Mouse (Mus musculus): ENCODE measurements around the gene Olig2.
"Not testable (repeated sequence)": the region's sequence is repeated elsewhere in the genome, so short reads cannot be mapped to it uniquely, and the experiment has no call there.

The Olig2 gene

DNA sequence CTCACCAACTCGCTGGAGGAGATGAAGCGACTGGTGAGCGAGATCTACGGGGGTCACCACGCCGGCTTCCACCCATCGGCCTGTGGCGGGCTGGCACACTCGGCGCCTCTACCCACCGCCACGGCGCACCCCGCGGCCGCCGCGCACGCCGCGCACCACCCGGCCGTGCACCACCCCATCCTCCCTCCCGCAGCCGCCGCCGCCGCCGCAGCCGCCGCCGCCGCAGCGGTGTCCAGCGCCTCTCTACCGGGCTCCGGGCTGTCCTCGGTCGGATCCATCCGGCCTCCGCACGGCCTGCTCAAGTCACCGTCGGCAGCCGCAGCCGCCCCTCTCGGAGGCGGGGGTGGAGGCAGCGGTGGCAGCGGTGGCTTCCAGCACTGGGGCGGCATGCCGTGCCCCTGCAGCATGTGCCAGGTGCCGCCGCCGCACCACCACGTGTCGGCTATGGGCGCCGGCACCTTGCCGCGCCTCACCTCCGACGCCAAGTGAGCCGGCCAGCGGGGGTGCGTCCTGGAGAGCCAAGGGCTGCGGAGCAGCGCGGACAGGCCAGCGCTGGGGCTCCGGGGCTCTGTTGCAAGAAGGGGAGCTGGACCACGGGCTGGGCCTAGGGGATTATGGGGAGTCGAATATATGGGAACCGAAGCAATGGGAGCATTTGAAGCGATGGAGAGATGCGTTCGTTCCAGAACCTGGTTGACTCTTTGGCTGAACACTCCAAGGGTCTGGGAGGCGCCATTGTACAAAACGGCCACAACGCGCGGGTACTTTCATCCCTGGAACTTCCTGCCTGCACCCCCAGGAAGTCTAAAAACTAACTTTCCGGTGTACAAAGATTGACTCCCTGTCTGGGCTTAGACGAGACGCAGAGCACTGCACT is 1.9 kb downstream of the Olig2 start:
- DNase-seq (ENCODE audit: low spot score), result no peak

- DNase-seq (ENCODE audit: low spot score), result no peak
Observed at GRCm38 (mm10) chr16:91227760-91228043, 2.4 kb downstream of the Olig2 start.

GRCm38 (mm10) chr16:91228238-91229071 is 3.2 kb downstream of the Olig2 start:
- DNase-seq (ENCODE audit: low spot score), result no peak

DNA sequence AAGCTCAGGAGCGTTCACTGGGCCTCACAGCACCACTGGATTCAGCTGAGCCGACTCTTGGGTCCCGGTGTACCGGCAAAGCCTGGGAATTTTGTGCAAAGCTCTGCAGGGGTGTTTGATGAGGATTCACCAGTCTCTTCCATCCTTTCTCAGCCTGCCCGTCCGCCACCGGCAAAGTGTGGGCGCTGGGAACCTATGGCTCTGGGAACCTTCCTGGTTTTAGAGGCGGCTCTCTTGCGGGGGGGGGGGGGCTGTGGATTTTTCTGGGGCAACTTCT is 3.8 kb downstream of the Olig2 start:
- DNase-seq (ENCODE audit: low spot score), result no peak

- DNase-seq (ENCODE audit: low spot score), result no peak
Observed at GRCm38 (mm10) chr16:91229643-91230042, 4.4 kb downstream of the Olig2 start.

GRCm38 (mm10) chr16:91231781-91232469 is 6.7 kb downstream of the Olig2 start:
- no peak for DNase-seq (ENCODE audit: low spot score)

- no peak for DNase-seq (ENCODE audit: low spot score)
Observed at GRCm38 (mm10) chr16:91232470-91233240, 7.4 kb downstream of the Olig2 start.

- DNase-seq (ENCODE audit: low spot score), result no peak
Observed at GRCm38 (mm10) chr16:91233241-91233944, 8.1 kb downstream of the Olig2 start.

- DNase-seq (ENCODE audit: low spot score), result no peak
Observed at GRCm38 (mm10) chr16:91239024-91239423, 13.8 kb downstream of the Olig2 start.

DNA sequence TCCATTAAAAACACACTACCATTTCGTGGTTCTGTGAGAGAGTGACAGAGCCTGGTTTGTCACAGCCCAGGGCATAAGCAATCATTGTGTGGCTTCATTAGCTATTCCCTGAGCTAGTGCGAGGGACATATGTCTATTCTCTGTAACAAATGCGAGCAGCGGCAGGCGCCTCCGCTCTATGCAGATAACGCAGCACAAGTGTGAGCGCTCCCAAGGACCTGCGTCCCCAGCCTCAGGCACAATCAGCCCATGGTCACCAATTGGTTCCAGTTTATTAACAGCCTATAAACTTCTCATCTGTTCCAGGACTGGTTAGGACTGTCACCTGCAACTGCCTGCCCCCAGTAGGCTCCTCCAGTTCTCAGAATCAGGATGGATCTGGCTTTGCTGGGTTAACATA is 21.0 kb downstream of the Olig2 start:
- no peak for DNase-seq (ENCODE audit: low spot score)

DNA sequence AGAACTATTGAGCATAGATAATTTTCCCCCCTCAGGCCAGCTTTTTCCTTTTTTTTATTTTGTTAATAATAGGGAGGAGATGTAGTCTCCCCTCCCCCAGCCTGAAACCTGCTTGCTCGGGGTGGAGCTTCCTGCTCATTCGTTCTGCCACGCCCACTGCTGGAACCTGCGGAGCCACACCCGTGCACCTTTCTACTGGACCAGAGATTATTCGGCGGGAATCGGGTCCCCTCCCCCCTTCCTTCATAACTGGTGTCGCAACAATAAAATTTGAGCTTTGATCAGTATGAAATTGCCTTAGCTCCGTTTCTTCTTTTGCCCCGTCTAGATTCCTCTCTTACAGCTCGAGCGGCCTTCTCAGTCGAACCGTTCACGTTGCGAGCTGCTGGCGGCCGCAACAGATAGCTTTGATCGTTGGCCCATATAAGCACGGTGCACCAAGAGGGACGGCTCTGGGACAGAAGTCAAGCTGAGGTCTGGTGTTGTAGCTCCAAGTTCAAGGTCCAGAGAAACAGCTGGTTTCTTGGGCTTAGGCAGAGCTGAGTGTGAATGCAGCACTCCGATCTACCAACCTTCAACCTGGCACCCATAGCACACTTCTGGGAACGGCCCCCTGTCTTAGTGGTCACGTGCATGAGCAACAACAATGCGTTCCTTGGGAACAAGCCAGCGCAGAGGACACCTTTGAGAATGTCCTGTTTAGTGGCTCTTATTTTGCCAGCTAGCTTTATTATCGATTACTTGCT is 30.3 kb downstream of the Olig2 start:
- not testable (repeated sequence) for DNase-seq (ENCODE audit: low spot score)

DNA sequence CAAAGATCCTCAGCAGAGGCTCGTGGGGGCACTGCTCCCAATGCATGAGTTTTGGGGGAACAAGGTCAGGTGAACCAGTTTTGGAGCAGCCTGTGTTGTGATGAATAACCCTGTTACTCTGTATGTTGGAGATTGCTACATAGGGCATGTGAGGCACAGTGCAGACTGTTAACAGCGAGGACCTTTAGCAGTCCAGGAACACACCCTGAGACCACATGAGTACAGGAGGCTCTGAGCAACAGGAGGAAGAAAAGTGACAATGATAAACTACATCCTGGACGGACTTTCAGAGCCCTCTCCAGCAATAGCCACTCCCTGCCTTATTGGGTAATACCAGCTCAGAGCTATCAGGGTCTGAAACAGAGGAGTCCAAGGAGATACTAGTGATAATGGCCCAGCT is 33.7 kb downstream of the Olig2 start:
- DNase-seq (ENCODE audit: low spot score), result no peak

- DNase-seq (ENCODE audit: low spot score), result no peak
Observed at GRCm38 (mm10) chr16:91260861-91261260, 35.6 kb downstream of the Olig2 start.

- no peak for DNase-seq (ENCODE audit: low spot score)
Observed at GRCm38 (mm10) chr16:91262467-91263220, 37.4 kb downstream of the Olig2 start.

- DNase-seq (ENCODE audit: low spot score), result no peak
Observed at GRCm38 (mm10) chr16:91265972-91266371, 40.7 kb downstream of the Olig2 start.

- no peak for DNase-seq (ENCODE audit: low spot score)
Observed at GRCm38 (mm10) chr16:91268724-91269452, 43.6 kb downstream of the Olig2 start.

DNA sequence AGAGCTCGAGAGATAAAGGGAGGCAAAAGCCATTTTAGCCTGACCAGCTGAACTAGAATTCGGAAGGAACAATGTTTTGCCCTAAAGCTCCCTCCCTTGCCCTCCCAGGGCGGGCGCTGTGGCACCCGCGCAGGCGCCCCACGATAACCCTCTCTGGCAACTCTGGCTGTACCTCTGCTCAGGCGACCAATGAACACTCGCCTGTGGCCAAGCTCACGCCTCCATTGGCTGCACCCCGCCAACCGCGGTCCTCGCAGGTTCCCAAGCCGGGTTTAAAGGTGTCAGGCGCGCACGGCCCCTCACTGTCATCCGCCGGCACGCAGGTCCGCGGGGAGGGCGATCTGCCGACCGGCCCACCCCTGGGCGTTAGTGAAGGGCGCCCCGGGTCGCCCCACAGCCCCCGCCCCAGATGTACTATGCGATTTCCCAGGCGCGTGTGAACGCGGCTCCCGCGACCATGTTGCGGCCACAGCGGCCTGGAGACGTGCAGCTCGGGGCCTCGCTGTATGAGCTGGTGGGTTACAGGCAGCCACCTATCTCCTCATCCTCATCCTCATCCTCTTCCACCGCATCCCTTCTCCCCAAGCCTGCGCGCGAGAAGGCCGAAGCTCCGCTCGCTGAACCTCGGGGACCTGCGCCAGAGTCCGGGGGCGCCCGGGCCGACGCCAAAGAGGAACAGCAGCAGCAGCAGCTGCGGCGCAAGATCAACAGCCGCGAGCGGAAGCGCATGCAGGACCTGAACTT is 44.4 kb downstream of the Olig2 start, which contains the start of gene Olig1:
Gene Olig1, plus strand, starts transcription at position 305 of the 744 bp plus-strand sequence.
- peak; percentile 79 for DNase-seq (ENCODE audit: low spot score)

- DNase-seq (ENCODE audit: low spot score), result peak; percentile 61
Observed at GRCm38 (mm10) chr16:91270212-91270971, 45.1 kb downstream of the Olig2 start.

All from embryo, embryonic 10 days (tissue).